Mouse (Mus musculus) myocyte (in vitro differentiated cells): ENCODE data around the gene Hacd4. TPM values are rescaled to one million over a fixed set of nuclear protein-coding genes. Genes with fewer than 3 reads are reported as not detected.

Experiments
- H3K27me3 ChIP-seq: one replicate; pipeline ENCODE4 v1.6.1; 2011; ENCODE audit not compliant: control insufficient read depth, insufficient read depth, insufficient read length
- H3K36me3 ChIP-seq: one replicate; pipeline ENCODE4 v1.6.1; 2011; ENCODE audit not compliant: control insufficient read depth, insufficient read depth
- H3K4me2 ChIP-seq: one replicate; pipeline ENCODE4 v1.6.1; 2011; ENCODE audit warnings: low read depth, control low read depth
- H3K4me3 ChIP-seq: one replicate; pipeline ENCODE4 v1.5.1; 2011; ENCODE audit warnings: mild to moderate bottlenecking, control low read depth, moderate library complexity
- H3K79me2 ChIP-seq: one replicate; pipeline ENCODE4 v1.6.1; 2011; ENCODE audit not compliant: control insufficient read depth, insufficient read depth
- H3ac ChIP-seq: one replicate; pipeline ENCODE4 v1.6.1; 2011; ENCODE audit not compliant: control insufficient read depth, insufficient read length
- CEBPB ChIP-seq: IDR thresholded peaks from 2 replicates; pipeline ENCODE4 v1.6.1; 2011; ENCODE audit warnings: mild to moderate bottlenecking, moderate library complexity; ENCODE audit not compliant: poor library complexity, insufficient read depth, severe bottlenecking
- E2F4 ChIP-seq: IDR thresholded peaks from one replicate; pipeline ENCODE4 v1.6.1; 2011; ENCODE audit warnings: mild to moderate bottlenecking, control low read depth, moderate library complexity; ENCODE audit not compliant: insufficient read depth
- MAX ChIP-seq: IDR thresholded peaks from one replicate; pipeline ENCODE4 v1.6.1; 2011; ENCODE audit warnings: low read depth, mild to moderate bottlenecking, control low read depth
- MYOD1 ChIP-seq, 3 experiments: IDR thresholded peaks; one replicate each; pipeline ENCODE4 v1.6.1; 2011; ENCODE audit warnings: control low read depth in 2 of 3, low read depth in 2 of 3, mild to moderate bottlenecking in 2 of 3, moderate library complexity in 1 of 3; ENCODE audit not compliant: insufficient read length in 2 of 3, control insufficient read depth in 1 of 3
- MYOG ChIP-seq, 3 experiments: IDR thresholded peaks; one replicate each; pipeline ENCODE4 v1.6.1; 2011; ENCODE audit warnings: control low read depth in 2 of 3, low read depth in 2 of 3, mild to moderate bottlenecking in 2 of 3; ENCODE audit not compliant: insufficient read length in 2 of 3, control insufficient read depth in 1 of 3, insufficient read depth in 1 of 3
- POLR2A ChIP-seq: IDR thresholded peaks from one replicate; pipeline ENCODE4 v1.6.1; 2011; ENCODE audit warnings: low read depth, mild to moderate bottlenecking, control low read depth, moderate library complexity; ENCODE audit not compliant: insufficient read length
- POLR2AphosphoS2 ChIP-seq: IDR thresholded peaks from one replicate; pipeline ENCODE4 v1.6.1; 2011; ENCODE audit warnings: low read depth, control low read depth; ENCODE audit not compliant: insufficient read length
- REST ChIP-seq: IDR thresholded peaks from one replicate; pipeline ENCODE4 v1.6.1; 2011; ENCODE audit warnings: mild to moderate bottlenecking, control low read depth, moderate library complexity; ENCODE audit not compliant: insufficient read depth, insufficient read length
- SRF ChIP-seq: IDR thresholded peaks from one replicate; pipeline ENCODE4 v1.6.1; 2011; ENCODE audit warnings: low read depth; ENCODE audit not compliant: control insufficient read depth, insufficient read length
- TCF12 ChIP-seq: IDR thresholded peaks from one replicate; pipeline ENCODE4 v1.6.1; 2011; ENCODE audit warnings: mild to moderate bottlenecking, control low read depth; ENCODE audit not compliant: poor library complexity, insufficient read depth, severe bottlenecking
- TCF3 ChIP-seq: IDR thresholded peaks from one replicate; pipeline ENCODE4 v1.6.1; 2011; ENCODE audit warnings: low read depth, control low read depth; ENCODE audit not compliant: insufficient read length
- USF1 ChIP-seq: IDR thresholded peaks from one replicate; pipeline ENCODE4 v1.6.1; 2011; ENCODE audit warnings: low read depth, mild to moderate bottlenecking, control low read depth, moderate library complexity
- polyA plus RNA-seq: library from polyadenylated mRNA; unstranded; fragments of >200 nt; fragmentation: generic; extraction: Trizol; gene quantifications from one replicate; pipeline ENCODE4 v1.2.1, GENCODE M21; 2012; ENCODE audit warnings: missing spikeins

The Hacd4 gene
- polyA plus RNA-seq, 1 experiment = 2.4 TPM

- Histone ChIP-seq H3K27me3 (no peaks in the 10 kb centered on the region), H3K4me3 (no peak overlapping the region), H3K79me2 (no peaks in the 10 kb centered on the region), H3K36me3 (no peaks in the 10 kb centered on the region), H3K4me2 (no peak overlapping the region), H3ac (no peak overlapping the region)
- no peak for TF ChIP-seq POLR2AphosphoS2
- no peak for TF ChIP-seq POLR2A
- TF ChIP-seq SRF = no peak
Observed at GRCm38 (mm10) chr4:88419378-88419777, 19.4 kb downstream of the Hacd4 start.

GRCm38 (mm10) chr4:88415017-88415416, 23.7 kb downstream of the Hacd4 start:
- TF ChIP-seq E2F4 (no peak), CEBPB (no peak), TCF3 (no peak), TCF12 (no peak), USF1 (no peak), REST (no peak), MYOD1 (IDR thresholded peaks at IDR 0.05; ENCODE audit: control insufficient read depth in 1 of 3, insufficient read length in 2 of 3, low read depth in 2 of 3) (no peak), POLR2AphosphoS2 (no peak), POLR2A (no peak), MAX (no peak), SRF (no peak), MYOG (IDR thresholded peaks at IDR 0.05; ENCODE audit: control insufficient read depth in 1 of 3, insufficient read depth in 1 of 3, insufficient read length in 2 of 3, low read depth in 2 of 3) (no peak)
- Histone ChIP-seq H3K36me3 (no peaks in the 10 kb centered on the region), H3K27me3 (no peaks in the 10 kb centered on the region), H3ac (no peak overlapping the region), H3K79me2 (no peaks in the 10 kb centered on the region), H3K4me3 (no peak overlapping the region), H3K4me2 (no peak overlapping the region)

- TF ChIP-seq E2F4 (no peak), SRF (no peak), REST (no peak), MYOG (IDR thresholded peaks at IDR 0.05; ENCODE audit: control insufficient read depth in 1 of 3, insufficient read depth in 1 of 3, insufficient read length in 2 of 3, low read depth in 2 of 3) (no peak), USF1 (no peak)
- Histone ChIP-seq H3K36me3 (no peaks in the 10 kb centered on the region), H3K4me3 (no peak overlapping the region), H3K79me2 (no peaks in the 10 kb centered on the region), H3K27me3 (no peaks in the 10 kb centered on the region), H3ac (no peak overlapping the region), H3K4me2 (peak overlapping the region; percentile 2)
Observed at GRCm38 (mm10) chr4:88412331-88412730, 26.4 kb downstream of the Hacd4 start.

GRCm38 (mm10) chr4:88409279-88409678, 29.4 kb downstream of the Hacd4 start:
- Histone ChIP-seq H3K4me2 (no peak overlapping the region), H3K36me3 (no peaks in the 10 kb centered on the region), H3ac (no peak overlapping the region), H3K27me3 (no peaks in the 10 kb centered on the region), H3K79me2 (no peaks in the 10 kb centered on the region), H3K4me3 (no peak overlapping the region)
- TF ChIP-seq E2F4 (no peak), USF1 (no peak), MYOD1 (IDR thresholded peaks at IDR 0.05; ENCODE audit: control insufficient read depth in 1 of 3, insufficient read length in 2 of 3, low read depth in 2 of 3) (no peak), POLR2AphosphoS2 (no peak), SRF (no peak), REST (no peak), TCF12 (no peak), TCF3 (no peak), CEBPB (no peak), MAX (no peak)

- Histone ChIP-seq H3ac (no peak overlapping the region), H3K4me2 (no peak overlapping the region), H3K27me3 (no peaks in the 10 kb centered on the region), H3K79me2 (no peaks in the 10 kb centered on the region), H3K36me3 (no peaks in the 10 kb centered on the region), H3K4me3 (no peak overlapping the region)
- no peak for TF ChIP-seq REST
- TF ChIP-seq CEBPB = no peak
- TF ChIP-seq MAX = no peak
Observed at GRCm38 (mm10) chr4:88406887-88407696, 31.6 kb downstream of the Hacd4 start.
